Mouse (Mus musculus) forebrain, postnatal 0 days (tissue): ENCODE measurements at regions not wholly inside any gene's neighbourhood (a gene's known extent, or its start where the extent isn't known, plus 50 kb on each side); places are given as distances from the start of the nearest gene placed in this dataset.

Source experiments
- ATAC-seq: fragments of 200-750 bp; cut with Nextera tagmentation; 2 replicates; pipeline ENCODE4 v1.8.0; 2017; ENCODE audit warnings: mild to moderate bottlenecking, moderate library complexity
- DNase-seq: peaks from one replicate; pipeline ENCODE4 v3.0.0-alpha.2; 2015
- H3K27ac ChIP-seq: fragments of 300-500 bp; sonication (generic); 2 replicates; pipeline ENCODE4 v1.5.1; 2014; ENCODE audit warnings: low read depth, mild to moderate bottlenecking, antibody characterized with exemption, low read length, moderate library complexity, mixed read lengths
- H3K27me3 ChIP-seq: fragments of 300-500 bp; sonication (generic); 2 replicates; pipeline ENCODE4 v1.6.1; 2014; ENCODE audit warnings: mild to moderate bottlenecking, low read length, mixed read lengths; ENCODE audit not compliant: insufficient read depth
- H3K36me3 ChIP-seq: fragments of 300-500 bp; sonication (generic); 2 replicates; pipeline ENCODE4 v1.6.1; 2014; ENCODE audit warnings: mild to moderate bottlenecking, moderate library complexity; ENCODE audit not compliant: insufficient read depth
- H3K4me1 ChIP-seq: fragments of 300-500 bp; sonication (generic); 2 replicates; pipeline ENCODE4 v1.6.1; 2014; ENCODE audit warnings: antibody characterized with exemption; ENCODE audit not compliant: insufficient read depth
- H3K4me2 ChIP-seq: fragments of 300-500 bp; sonication (generic); 2 replicates; pipeline ENCODE4 v1.6.1; 2014; ENCODE audit warnings: low read depth, mild to moderate bottlenecking, moderate library complexity
- H3K4me3 ChIP-seq: fragments of 300-500 bp; sonication (generic); 2 replicates; pipeline ENCODE4 v1.5.1; 2014; ENCODE audit warnings: low read depth, low read length, mixed read lengths
- H3K9ac ChIP-seq: fragments of 300-500 bp; sonication (generic); 2 replicates; pipeline ENCODE4 v1.6.1; 2014; ENCODE audit warnings: mild to moderate bottlenecking
- H3K9me3 ChIP-seq: fragments of 300-500 bp; sonication (generic); 2 replicates; pipeline ENCODE4 v1.6.1; 2016; ENCODE audit warnings: low read length
- CTCF ChIP-seq: sonication (generic); IDR thresholded peaks from 2 replicates; pipeline ENCODE4 v1.5.1; 2016; ENCODE audit warnings: antibody characterized with exemption, control low read depth, low read depth
- WGBS: fragments of 180-500 bp; shearing (Covaris S2); extraction: QIAGEN DNeasy Blood & Tissue Kit; methylation state at CpG from one replicate; pipeline ENCODE4 v1.1.7; 2014; 5-methylcytosine and 5-hydroxymethylcytosine counted together

- 25% methylated on average over 2 of the region's 2 CpGs for WGBS
Observed at GRCm38 (mm10) chr13:44636008-44636335, 93.3 kb upstream of the Jarid2 start.

DNA sequence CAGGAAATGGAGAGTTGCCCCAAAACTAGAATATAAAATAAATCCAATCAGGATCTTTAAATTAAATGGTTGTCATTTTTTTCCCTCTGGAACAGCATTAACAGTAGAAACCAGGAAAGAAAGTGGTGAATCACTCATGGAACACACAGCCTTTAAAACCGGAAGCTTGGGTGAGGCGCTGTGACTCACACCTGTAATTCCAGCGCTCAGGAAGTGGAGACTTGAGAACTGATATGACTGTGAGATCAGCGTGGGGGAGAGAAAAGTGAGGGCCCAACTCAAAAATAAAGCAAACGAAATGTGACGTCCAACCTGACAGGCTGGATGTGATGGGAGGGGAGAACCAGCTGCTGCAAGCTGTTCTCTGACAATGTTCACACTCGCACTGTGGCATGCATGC lies 86.9 kb upstream of the Jarid2 start:
- Histone ChIP-seq H3K9ac (no peak overlapping the region), H3K4me3 (no peak overlapping the region), H3K9me3 (no peaks in the 10 kb centered on the region), H3K4me1 (no peaks in the 10 kb centered on the region), H3K4me2 (no peak overlapping the region), H3K27ac (no peak overlapping the region), H3K36me3 (no peaks in the 10 kb centered on the region), H3K27me3 (no peaks in the 10 kb centered on the region)
- no peak for TF ChIP-seq CTCF
- WGBS = 89% methylated on average over 7 of the region's 7 CpGs
- DNase-seq (no peak), ATAC-seq (no peak)

More at GRCm38 (mm10) chr13:44636008-44636335, 93.3 kb upstream of the Jarid2 start:
- Histone ChIP-seq H3K9me3 (no peaks in the 10 kb centered on the region), H3K27me3 (no peaks in the 10 kb centered on the region; the same call in 1 of the 2 replicates), H3K27ac (no peak overlapping the region), H3K4me2 (no peak overlapping the region), H3K36me3 (no peaks in the 10 kb centered on the region), H3K9ac (no peak overlapping the region), H3K4me3 (no peak overlapping the region), H3K4me1 (no peaks in the 10 kb centered on the region)
- no peak for ATAC-seq
- TF ChIP-seq CTCF = no peak
- no peak for DNase-seq

DNA sequence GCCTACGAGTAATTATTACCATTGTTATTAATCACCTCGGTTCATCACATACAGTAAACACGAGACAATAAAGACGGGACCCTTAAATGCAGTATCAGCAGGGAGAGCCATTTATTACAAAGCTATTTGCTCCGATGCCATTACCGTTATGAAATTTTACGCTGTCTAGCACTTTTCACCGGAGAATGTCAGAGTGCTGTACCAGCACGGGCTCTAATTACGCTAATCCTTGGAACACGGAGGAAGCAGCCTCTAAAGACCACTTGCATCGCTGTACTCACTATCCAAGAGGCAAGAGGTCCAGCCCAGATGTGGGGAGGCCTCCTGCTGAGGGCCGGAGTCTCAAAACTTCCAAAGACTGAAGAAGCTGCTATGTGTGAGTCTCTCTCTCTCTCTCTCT lies 79.2 kb upstream of the Jarid2 start:
- TF ChIP-seq CTCF = no peak
- Histone ChIP-seq H3K27ac (no peak overlapping the region), H3K4me3 (no peak overlapping the region), H3K4me1 (0 out of 2 replicates have a peak, but pooled peaks cover 3% of the 10 kb centered on the region), H3K36me3 (no peaks in the 10 kb centered on the region), H3K4me2 (peak overlapping the region; percentile 10; the same call in 1 of the 2 replicates), H3K9ac (no peak overlapping the region), H3K9me3 (no peaks in the 10 kb centered on the region), H3K27me3 (no peaks in the 10 kb centered on the region)
- no peak for ATAC-seq
- 15% methylated on average over 13 of the region's 13 CpGs for WGBS
- DNase-seq = no peak

GRCm38 (mm10) chr13:44651259-44652238 lies 77.7 kb upstream of the Jarid2 start:
- 0 out of 2 replicates have a peak, but pooled peaks cover 3% of the 10 kb centered on the region for H3K4me1 ChIP-seq
- DNase-seq (no peak), ATAC-seq (peak; percentile 45; the same call in 1 of the 2 replicates)
- H3K27ac ChIP-seq = no peak overlapping the region
- H3K9ac ChIP-seq = no peak overlapping the region
- no peaks in the 10 kb centered on the region for H3K27me3 ChIP-seq
- no peak for TF ChIP-seq CTCF
- H3K9me3 ChIP-seq = no peaks in the 10 kb centered on the region
- no peak overlapping the region for H3K4me3 ChIP-seq
- WGBS = 19% methylated on average over 22 of the region's 22 CpGs
- no peaks in the 10 kb centered on the region for H3K36me3 ChIP-seq
- H3K4me2 ChIP-seq = no peak overlapping the region

DNA sequence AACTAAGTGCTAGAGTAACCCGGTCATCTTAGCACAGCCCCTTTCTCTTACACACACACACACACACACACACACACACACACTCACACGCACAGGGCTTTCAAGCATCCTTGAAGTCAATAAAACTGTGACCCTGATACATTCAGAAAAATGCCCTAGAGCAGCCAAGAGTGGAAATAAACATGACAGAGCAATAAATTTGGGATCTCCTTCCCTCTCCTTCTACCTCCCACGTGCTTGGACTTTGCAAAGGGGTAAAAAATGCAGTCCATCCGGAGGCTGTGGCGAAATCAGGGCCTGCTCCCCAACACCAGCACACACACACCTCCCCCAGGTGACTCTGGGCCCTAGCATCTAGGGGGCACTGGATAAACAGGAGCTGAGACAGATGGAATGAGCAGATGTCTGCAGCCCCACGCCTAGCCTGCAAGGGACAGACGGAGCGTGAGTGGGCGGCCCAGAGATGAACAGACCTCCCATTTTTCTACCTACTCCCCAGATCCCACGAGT lies 71.3 kb upstream of the Jarid2 start:
- no peak overlapping the region for H3K9ac ChIP-seq
- H3K4me1 ChIP-seq = no peaks in the 10 kb centered on the region
- DNase-seq (no peak), ATAC-seq (no peak)
- no peaks in the 10 kb centered on the region for H3K27me3 ChIP-seq
- TF ChIP-seq CTCF = no peak
- H3K4me2 ChIP-seq = no peak overlapping the region
- 63% methylated on average over 10 of the region's 10 CpGs for WGBS
- no peaks in the 10 kb centered on the region for H3K36me3 ChIP-seq
- no peak overlapping the region for H3K4me3 ChIP-seq
- H3K27ac ChIP-seq = no peak overlapping the region
- H3K9me3 ChIP-seq = no peaks in the 10 kb centered on the region

DNA sequence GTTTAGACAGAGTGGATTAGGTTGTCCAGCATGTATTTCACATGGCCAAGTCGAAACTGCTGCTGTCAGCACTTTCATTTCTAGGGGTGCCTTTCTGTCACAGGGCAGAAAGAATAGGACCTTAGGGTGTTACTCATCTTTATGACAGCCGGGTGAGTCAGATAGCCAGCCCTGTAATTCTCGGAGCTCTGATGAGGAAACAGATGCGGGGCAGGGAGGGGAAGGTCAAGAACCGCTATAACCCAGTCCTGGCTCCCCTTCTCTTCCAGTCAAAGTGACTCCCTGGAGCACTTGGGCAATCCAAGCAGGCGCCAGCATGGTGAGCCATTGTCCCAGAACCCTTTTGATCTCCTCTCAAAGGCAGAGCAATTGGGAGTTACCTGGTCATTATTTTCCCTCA lies 69.4 kb upstream of the Jarid2 start:
- H3K36me3 ChIP-seq = no peaks in the 10 kb centered on the region
- no peak for DNase-seq
- H3K27ac ChIP-seq = no peak overlapping the region
- TF ChIP-seq CTCF = no peak
- H3K4me2 ChIP-seq = no peak overlapping the region
- H3K27me3 ChIP-seq = no peaks in the 10 kb centered on the region
- no peak overlapping the region for H3K4me3 ChIP-seq
- H3K4me1 ChIP-seq = no peaks in the 10 kb centered on the region
- no peak overlapping the region for H3K9ac ChIP-seq
- WGBS = 73% methylated on average over 6 of the region's 6 CpGs
- no peak for ATAC-seq
- H3K9me3 ChIP-seq = no peaks in the 10 kb centered on the region

GRCm38 (mm10) chr13:44663062-44663461 lies 66.2 kb upstream of the Jarid2 start:
- Histone ChIP-seq H3K4me1 (no peaks in the 10 kb centered on the region), H3K27ac (no peak overlapping the region), H3K4me2 (no peak overlapping the region), H3K9me3 (no peaks in the 10 kb centered on the region), H3K9ac (no peak overlapping the region), H3K27me3 (no peaks in the 10 kb centered on the region), H3K36me3 (no peaks in the 10 kb centered on the region), H3K4me3 (no peak overlapping the region)
- no peak for TF ChIP-seq CTCF
- no peak for ATAC-seq
- WGBS = 91% methylated on average over 11 of the region's 11 CpGs
- no peak for DNase-seq
